Mouse (Mus musculus) kidney, embryonic 16.5 days (tissue): ENCODE data around the gene Kremen2. TPM values are rescaled to one million over a fixed set of nuclear protein-coding genes. Genes with fewer than 3 reads are reported as not detected.
A peak's percentile ranks its signal among the peaks of the same experiment; 100 is the strongest.

Source experiments
- ATAC-seq: fragments of 200-750 bp; cut with Nextera tagmentation; 2 replicates; pipeline ENCODE4 v1.8.0; 2017; ENCODE audit warnings: moderate TSS enrichment; ENCODE audit not compliant: low FRiP score, low TSS enrichment
- H3K27ac ChIP-seq: fragments of 300-500 bp; sonication (generic); 2 replicates; pipeline ENCODE4 v1.5.1; 2014; ENCODE audit warnings: low read length
- H3K27me3 ChIP-seq: fragments of 300-500 bp; sonication (generic); 2 replicates; pipeline ENCODE4 v1.6.1; 2014; ENCODE audit warnings: low read length, control low read depth, mixed read lengths; ENCODE audit not compliant: insufficient read depth
- H3K36me3 ChIP-seq: fragments of 300-500 bp; sonication (generic); 2 replicates; pipeline ENCODE4 v1.6.1; 2014; ENCODE audit warnings: low read length, control low read depth, mixed read lengths; ENCODE audit not compliant: insufficient read depth
- H3K4me1 ChIP-seq: fragments of 300-500 bp; sonication (generic); 2 replicates; pipeline ENCODE4 v1.6.1; 2014; ENCODE audit warnings: low read length, control low read depth, mixed read lengths; ENCODE audit not compliant: insufficient read depth
- H3K4me2 ChIP-seq: fragments of 300-500 bp; sonication (generic); replicated peaks from 2 replicates; pipeline ENCODE4 v1.6.1; 2014; ENCODE audit warnings: low read depth, low read length
- H3K4me3 ChIP-seq: fragments of 300-500 bp; sonication (generic); 2 replicates; pipeline ENCODE4 v1.5.1; 2014; ENCODE audit warnings: mild to moderate bottlenecking, low read length
- H3K9ac ChIP-seq: fragments of 300-500 bp; sonication (generic); replicated peaks from 2 replicates; pipeline ENCODE4 v1.6.1; 2014; ENCODE audit warnings: low read length
- H3K9me3 ChIP-seq: fragments of 300-500 bp; sonication (generic); 2 replicates; pipeline ENCODE4 v1.6.1; 2016; ENCODE audit warnings: low read length, control low read depth
- WGBS: fragments of 180-500 bp; shearing (Covaris S2); extraction: QIAGEN DNeasy Blood & Tissue Kit; methylation state at CpG from one replicate; pipeline ENCODE4 v1.1.7; 2014; 5-methylcytosine and 5-hydroxymethylcytosine counted together
- polyA plus RNA-seq: library from polyadenylated mRNA; unstranded; fragments of >200 nt; fragmentation: Nextera tagmentation; extraction: Ambion mirVana; gene quantifications from 2 replicates; pipeline ENCODE4 v1.2.1, GENCODE M21; 2015

Kremen2 gene
- polyA plus RNA-seq, 1 experiment from 2014 or later = 1.3 TPM

DNA sequence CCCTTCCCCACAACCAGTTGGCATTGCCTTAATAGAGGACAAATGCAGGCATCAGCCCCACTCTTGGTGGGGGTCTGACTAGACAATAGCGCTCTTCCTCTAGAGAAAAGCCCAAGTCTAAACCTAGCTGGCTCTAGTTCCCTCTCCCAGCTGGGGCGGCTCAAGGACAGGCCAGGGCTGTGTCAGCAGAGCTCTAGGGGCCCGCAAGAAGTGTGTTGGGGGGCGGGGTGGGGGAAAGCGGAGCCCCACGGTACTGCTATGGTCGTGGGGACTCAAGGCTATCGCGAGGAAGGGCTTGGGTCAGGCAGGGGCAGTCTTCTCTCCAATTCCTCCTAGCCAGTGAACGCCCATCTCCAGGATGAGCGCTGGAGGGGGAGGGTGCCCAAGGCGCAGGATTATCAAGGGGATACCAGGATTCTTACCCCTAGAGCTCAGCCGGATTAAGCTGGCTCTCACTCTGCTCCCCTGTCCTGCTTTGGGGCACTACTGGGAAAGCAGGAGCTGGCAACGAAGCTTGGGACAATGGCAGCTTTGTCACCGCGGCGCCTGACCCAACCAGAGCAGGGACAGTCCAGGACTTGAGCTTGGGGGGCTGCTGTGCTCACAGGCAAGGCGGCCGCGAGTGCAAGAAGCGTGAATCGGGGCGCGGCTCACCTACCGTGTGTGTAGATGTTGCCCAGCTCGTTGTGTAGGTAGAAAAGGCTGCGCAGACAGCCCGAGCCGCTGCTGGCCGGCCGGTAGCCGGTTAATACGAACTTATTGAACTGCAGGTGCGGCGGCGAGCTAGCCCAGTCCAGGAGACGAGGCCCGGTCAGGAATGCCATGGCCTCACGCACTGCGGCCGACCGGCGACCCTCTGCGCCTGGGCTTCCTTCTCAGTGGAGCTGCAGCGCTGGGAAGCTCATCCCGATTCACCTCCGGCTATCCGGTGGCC lies 6.2 kb downstream of the Kremen2 start:
- WGBS = 1% methylated on average over 48 of the region's 48 CpGs
- Histone ChIP-seq H3K4me1 (peaks cover 34% of the 10 kb centered on the region), H3K4me3 (peak overlapping the region; percentile 67), H3K4me2 (peak overlapping the region; percentile 99), H3K27me3 (peaks cover 39% of the 10 kb centered on the region), H3K27ac (peak overlapping the region; percentile 57; the same call in 1 of the 2 replicates), H3K9me3 (no peaks in the 10 kb centered on the region), H3K9ac (peak overlapping the region; percentile 74), H3K36me3 (peaks cover 14% of the 10 kb centered on the region; the same call in 1 of the 2 replicates)
- ATAC-seq = peak; percentile 20

DNA sequence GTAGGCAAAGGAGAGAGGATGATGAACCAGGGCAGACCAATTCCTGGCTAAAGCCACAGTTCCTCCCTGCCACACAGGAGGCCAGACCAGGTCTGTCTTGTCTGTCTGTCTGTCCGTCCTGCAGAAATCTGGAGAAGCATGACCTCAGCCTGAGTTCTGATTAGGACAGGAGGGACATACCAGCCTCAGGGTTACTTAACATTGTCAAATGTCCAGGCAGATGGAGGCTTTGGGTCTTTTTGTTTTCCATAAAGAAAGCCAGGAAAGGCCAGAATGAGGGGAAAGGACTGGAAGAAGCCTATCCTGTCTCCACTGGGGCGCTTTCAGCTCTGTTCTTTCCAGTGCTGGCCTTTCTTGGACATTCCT lies 6.8 kb downstream of the Kremen2 start:
- 53% methylated on average over 2 of the region's 2 CpGs for WGBS
- Histone ChIP-seq H3K36me3 (peaks cover 20% of the 10 kb centered on the region), H3K4me2 (peak overlapping the region; percentile 99), H3K4me3 (peak overlapping the region; percentile 67), H3K27me3 (peaks cover 33% of the 10 kb centered on the region), H3K4me1 (peaks cover 29% of the 10 kb centered on the region), H3K9ac (peak overlapping the region; percentile 74; the same call in 1 of the 2 replicates), H3K9me3 (no peaks in the 10 kb centered on the region), H3K27ac (no peak overlapping the region)
- ATAC-seq = no peak

DNA sequence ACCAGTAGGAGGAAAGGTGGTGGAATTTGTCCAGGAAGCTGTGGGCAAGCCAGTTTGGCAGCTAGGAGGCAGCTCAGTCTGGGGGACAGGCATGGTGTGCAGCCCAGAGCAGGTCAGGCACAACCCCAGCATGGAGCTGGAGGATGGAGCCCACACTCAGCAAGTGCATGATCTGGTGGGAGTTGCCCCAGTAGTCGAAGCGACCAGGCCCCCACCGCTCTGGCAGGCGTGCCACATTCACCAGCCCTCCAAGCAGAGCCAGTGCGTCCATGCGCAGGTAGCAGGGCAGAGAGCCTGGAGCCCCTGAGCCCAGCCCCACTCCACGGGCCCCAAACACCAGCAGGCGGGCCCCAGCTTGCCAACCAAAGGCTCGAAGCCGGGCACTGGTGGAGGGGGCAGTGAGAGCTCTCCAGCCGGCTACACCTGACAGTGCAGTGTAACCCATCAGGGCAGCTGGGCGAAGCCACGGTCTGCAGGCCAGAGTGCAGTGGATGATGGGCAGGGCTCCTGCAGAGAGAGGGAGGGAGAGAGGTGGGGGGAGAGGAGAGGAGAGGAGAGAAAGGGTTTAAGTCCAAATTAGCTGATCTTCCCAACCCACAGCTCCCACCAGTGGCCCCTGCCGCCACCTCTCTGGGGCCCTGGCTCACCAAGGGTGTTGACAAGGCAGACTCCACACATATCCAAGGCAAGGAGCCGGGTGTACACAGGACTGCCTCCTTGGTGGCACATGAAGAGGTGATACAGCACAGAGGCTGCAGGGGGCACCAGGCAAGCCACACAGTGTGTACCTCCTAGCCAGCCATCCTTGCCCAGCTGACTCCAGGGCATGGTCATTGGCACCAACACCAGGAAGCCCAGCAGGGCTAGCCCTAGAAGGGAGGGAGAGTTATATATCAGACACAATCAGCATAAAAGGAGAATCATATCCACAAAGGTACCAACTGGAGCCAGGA lies 7.9 kb downstream of the Kremen2 start:
- no peak overlapping the region for H3K27ac ChIP-seq
- H3K27me3 ChIP-seq = peaks cover 22% of the 10 kb centered on the region
- no peak overlapping the region for H3K4me3 ChIP-seq
- 62% methylated on average over 15 of the region's 15 CpGs for WGBS
- peaks cover 29% of the 10 kb centered on the region for H3K4me1 ChIP-seq
- ATAC-seq = no peak
- H3K9ac ChIP-seq = 0 out of 2 replicates have a peak overlapping the region, but pooled peaks have one; percentile 14
- H3K4me2 ChIP-seq = no peak overlapping the region
- H3K9me3 ChIP-seq = no peaks in the 10 kb centered on the region
- peaks cover 24% of the 10 kb centered on the region for H3K36me3 ChIP-seq

DNA sequence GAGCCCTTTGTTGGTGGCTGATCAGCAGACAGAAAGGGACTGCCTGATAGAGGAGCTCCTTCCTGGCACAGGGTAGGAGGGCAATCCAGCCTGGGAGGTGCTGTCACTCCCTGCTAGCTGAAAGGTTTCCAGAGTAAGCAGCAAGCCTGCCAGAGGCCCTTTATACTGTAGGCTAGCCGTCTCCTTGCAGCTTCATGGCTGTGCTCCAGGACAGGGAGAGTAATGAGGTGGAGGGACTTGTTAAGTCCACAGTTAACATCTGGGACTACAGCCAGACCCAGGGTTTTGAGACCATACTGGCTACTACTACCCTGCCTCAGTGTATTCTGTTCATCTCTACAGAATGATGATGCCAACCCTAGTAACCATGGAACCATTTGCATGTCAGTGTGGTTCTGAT lies 11.3 kb downstream of the Kremen2 start:
- H3K9ac ChIP-seq = no peak overlapping the region
- H3K4me1 ChIP-seq = peaks cover 15% of the 10 kb centered on the region
- 59% methylated on average over 1 of the region's 1 CpGs for WGBS
- no peaks in the 10 kb centered on the region for H3K27me3 ChIP-seq
- ATAC-seq = no peak
- no peaks in the 10 kb centered on the region for H3K9me3 ChIP-seq
- H3K27ac ChIP-seq = no peak overlapping the region
- H3K4me2 ChIP-seq = no peak overlapping the region
- no peak overlapping the region for H3K4me3 ChIP-seq
- H3K36me3 ChIP-seq = peaks cover 24% of the 10 kb centered on the region

DNA sequence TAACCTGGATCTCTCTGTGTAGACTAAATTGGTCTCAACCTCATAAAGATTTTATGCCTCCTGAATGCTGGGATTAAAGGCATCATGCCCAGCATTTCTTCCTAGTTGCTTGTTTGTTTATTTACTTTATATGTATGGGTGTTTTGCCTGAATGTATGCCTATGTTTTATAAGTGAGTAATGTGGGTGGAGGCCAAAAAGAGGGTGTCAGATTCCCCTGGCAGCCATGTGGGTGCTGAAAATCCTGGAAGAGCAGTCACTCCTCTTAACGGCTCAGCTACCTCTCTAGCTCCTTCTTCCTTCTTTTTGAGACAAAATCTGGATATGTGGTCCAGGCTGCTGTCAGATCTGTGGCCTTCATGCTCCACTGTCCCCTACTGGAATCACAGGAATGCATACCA lies 15.2 kb downstream of the Kremen2 start:
- Histone ChIP-seq H3K9me3 (no peaks in the 10 kb centered on the region), H3K36me3 (peaks cover 13% of the 10 kb centered on the region), H3K27ac (no peak overlapping the region), H3K4me3 (no peak overlapping the region), H3K27me3 (no peaks in the 10 kb centered on the region), H3K4me1 (peaks cover 10% of the 10 kb centered on the region), H3K9ac (no peak overlapping the region), H3K4me2 (no peak overlapping the region)
- 15% methylated on average over 1 of the region's 1 CpGs for WGBS
- no peak for ATAC-seq

DNA sequence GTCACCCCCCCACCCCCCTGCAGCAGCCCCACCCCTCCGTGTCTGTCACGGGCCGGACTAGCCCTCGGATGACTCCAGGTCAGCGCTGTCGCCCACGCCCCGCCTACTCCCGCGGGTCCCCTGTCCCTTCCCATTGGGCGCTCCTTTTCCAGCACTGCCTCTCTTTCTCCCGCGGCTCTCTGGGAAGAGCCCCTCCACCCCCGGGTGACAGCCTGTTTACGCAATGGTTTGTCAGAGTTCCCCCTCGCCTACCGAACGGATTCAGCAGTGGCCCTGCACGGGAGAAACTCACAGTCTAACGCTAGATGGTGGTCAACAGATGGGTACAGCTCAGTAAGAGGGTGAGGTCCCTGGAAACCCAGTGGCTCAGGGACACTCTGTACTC lies 18.9 kb downstream of the Kremen2 start:
- 1% methylated on average over 16 of the region's 20 CpGs for WGBS
- peaks cover 12% of the 10 kb centered on the region for H3K4me1 ChIP-seq
- peak overlapping the region; percentile 59 for H3K4me2 ChIP-seq
- no peaks in the 10 kb centered on the region for H3K9me3 ChIP-seq
- no peaks in the 10 kb centered on the region for H3K36me3 ChIP-seq
- H3K9ac ChIP-seq = peak overlapping the region; percentile 86
- no peaks in the 10 kb centered on the region for H3K27me3 ChIP-seq
- H3K27ac ChIP-seq = peak overlapping the region; percentile 90
- ATAC-seq = peak; percentile 94
- H3K4me3 ChIP-seq = peak overlapping the region; percentile 84

DNA sequence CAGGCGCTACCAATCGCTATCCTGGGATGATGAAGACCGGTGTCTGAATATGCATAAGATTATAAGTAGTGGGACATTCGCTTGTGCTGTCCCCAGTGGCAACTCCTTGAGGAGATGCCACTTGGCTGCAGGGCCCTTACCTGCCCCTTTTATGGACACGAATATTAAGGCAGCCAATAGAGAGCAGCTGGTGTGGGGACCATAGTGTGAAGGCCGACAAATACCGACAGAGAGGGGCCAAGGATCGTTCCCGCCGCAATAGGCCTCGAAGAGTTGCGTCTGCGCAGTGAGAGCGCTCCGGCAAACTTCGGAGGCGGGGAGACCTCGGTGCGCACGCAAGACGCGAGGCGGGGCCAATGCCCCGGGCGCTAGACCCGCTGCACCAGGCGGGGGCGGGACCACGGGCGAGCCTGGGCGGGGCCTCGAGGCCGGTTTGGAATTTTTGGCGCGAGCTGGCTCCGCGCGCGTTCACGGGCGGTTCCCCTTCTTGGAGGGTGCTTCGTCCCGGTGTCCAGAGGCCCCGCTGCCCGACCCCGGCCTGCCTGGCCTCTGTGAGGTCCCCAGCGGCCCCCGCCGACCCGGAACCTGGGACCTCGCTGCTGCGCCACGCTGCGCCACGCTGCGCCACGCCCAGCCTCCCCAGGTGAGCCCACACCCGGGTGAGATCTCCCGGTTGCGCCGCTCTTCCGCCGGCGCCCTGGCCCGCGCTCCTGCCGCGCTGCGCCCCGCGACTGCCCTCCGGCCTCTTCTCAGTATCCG lies 19.5 kb downstream of the Kremen2 start, which contains the start of gene Pkmyt1:
Gene Pkmyt1, plus strand, starts transcription at position 338 of the 759 bp plus-strand sequence.
- H3K4me1 ChIP-seq = peaks cover 12% of the 10 kb centered on the region
- no peaks in the 10 kb centered on the region for H3K9me3 ChIP-seq
- peak; percentile 93 for ATAC-seq
- H3K27ac ChIP-seq = peak within 1 kb of the TSS; percentile 90
- no peaks in the 10 kb centered on the region for H3K27me3 ChIP-seq
- H3K4me3 ChIP-seq = peak within 1 kb of the TSS; percentile 84
- H3K9ac ChIP-seq = peak within 1 kb of the TSS; percentile 86
- H3K36me3 ChIP-seq = no peaks in the 10 kb centered on the region
- 1% methylated on average over 72 of the region's 73 CpGs for WGBS
- peak within 1 kb of the TSS; percentile 59 for H3K4me2 ChIP-seq

DNA sequence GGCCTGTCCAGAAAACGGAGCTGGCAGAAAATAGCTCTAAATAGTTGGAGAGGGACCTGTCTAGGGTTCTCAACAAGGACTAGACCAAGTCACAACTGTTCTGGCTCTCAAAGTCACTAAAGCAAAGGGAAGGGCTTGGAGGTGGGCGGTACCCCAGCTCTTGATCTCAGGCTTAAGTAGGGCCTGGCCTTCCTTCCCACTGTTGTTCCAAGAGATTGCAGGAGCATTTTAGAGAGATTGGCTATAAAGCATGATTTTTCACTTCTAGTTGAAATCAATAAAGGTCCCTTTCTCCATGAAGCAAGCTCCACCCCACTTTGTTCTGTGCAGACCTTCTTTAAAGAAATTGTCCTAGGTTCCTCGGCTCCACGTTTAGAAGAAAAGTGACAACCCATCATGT lies 20.2 kb downstream of the Kremen2 start:
- no peak for ATAC-seq
- 47% methylated on average over 4 of the region's 4 CpGs for WGBS
- Histone ChIP-seq H3K27me3 (no peaks in the 10 kb centered on the region), H3K36me3 (no peaks in the 10 kb centered on the region), H3K9me3 (no peaks in the 10 kb centered on the region), H3K4me2 (peak overlapping the region; percentile 59), H3K4me1 (peaks cover 12% of the 10 kb centered on the region), H3K9ac (peak overlapping the region; percentile 73), H3K27ac (no peak overlapping the region; the same call in 1 of the 2 replicates), H3K4me3 (peak overlapping the region; percentile 84)
